Mouse (Mus musculus): ENCODE results near the gene Dclk2.

Gene Dclk2

GRCm38 (mm10) chr3:86844804-86845481 lies 75.7 kb downstream of the Dclk2 start:
- in situ Hi-C loops (cut with MboI): no loop called here

- in situ Hi-C loops (cut with MboI): no loop called here
Observed at GRCm38 (mm10) chr3:86842461-86842860, 78.2 kb downstream of the Dclk2 start.

GRCm38 (mm10) chr3:86839606-86840005 lies 81.0 kb downstream of the Dclk2 start:
- in situ Hi-C loops (cut with MboI): no loop called here

- in situ Hi-C loops (cut with MboI): no loop called here
Observed at GRCm38 (mm10) chr3:86837386-86837785, 83.3 kb downstream of the Dclk2 start.

GRCm38 (mm10) chr3:86835180-86835579 lies 85.5 kb downstream of the Dclk2 start:
- in situ Hi-C loops (cut with MboI): no loop called here

- in situ Hi-C loops (cut with MboI): no loop called here
Observed at GRCm38 (mm10) chr3:86834341-86834740, 86.3 kb downstream of the Dclk2 start.

- in situ Hi-C loops (cut with MboI): no loop called here
Observed at GRCm38 (mm10) chr3:86832591-86833267, 87.9 kb downstream of the Dclk2 start.

GRCm38 (mm10) chr3:86832115-86832514 lies 88.5 kb downstream of the Dclk2 start:
- in situ Hi-C loops (cut with MboI): no loop called here

- in situ Hi-C loops (cut with MboI): no loop called here
Observed at GRCm38 (mm10) chr3:86827506-86827905, 93.1 kb downstream of the Dclk2 start.

GRCm38 (mm10) chr3:86821383-86821782 lies 99.3 kb downstream of the Dclk2 start:
- in situ Hi-C loops (cut with MboI): no loop called here

GRCm38 (mm10) chr3:86820344-86820743 lies 100.3 kb downstream of the Dclk2 start:
- in situ Hi-C loops (cut with MboI): no loop called here

GRCm38 (mm10) chr3:86819372-86819771 lies 101.3 kb downstream of the Dclk2 start:
- in situ Hi-C loops (cut with MboI): no loop called here

- in situ Hi-C loops (cut with MboI): no loop called here
Observed at GRCm38 (mm10) chr3:86818001-86818585, 102.6 kb downstream of the Dclk2 start.

- in situ Hi-C loops (cut with MboI): no loop called here
Observed at GRCm38 (mm10) chr3:86812689-86813088, 108.0 kb downstream of the Dclk2 start.

- in situ Hi-C loops (cut with MboI): no loop called here
Observed at GRCm38 (mm10) chr3:86810908-86811307, 109.7 kb downstream of the Dclk2 start.

- in situ Hi-C loops (cut with MboI): no loop called here
Observed at GRCm38 (mm10) chr3:86809646-86810045, 111.0 kb downstream of the Dclk2 start.

GRCm38 (mm10) chr3:86809199-86809598 lies 111.5 kb downstream of the Dclk2 start:
- in situ Hi-C loops (cut with MboI): no loop called here

- in situ Hi-C loops (cut with MboI): no loop called here
Observed at GRCm38 (mm10) chr3:86807750-86808467, 112.7 kb downstream of the Dclk2 start.

GRCm38 (mm10) chr3:86806834-86807233 lies 113.8 kb downstream of the Dclk2 start:
- in situ Hi-C loops (cut with MboI): no loop called here

- in situ Hi-C loops (cut with MboI): no loop called here
Observed at GRCm38 (mm10) chr3:86804265-86804664, 116.4 kb downstream of the Dclk2 start.

GRCm38 (mm10) chr3:86802825-86803224 lies 117.8 kb downstream of the Dclk2 start:
- in situ Hi-C loops (cut with MboI): no loop called here

- in situ Hi-C loops (cut with MboI): no loop called here
Observed at GRCm38 (mm10) chr3:86800841-86801240, 119.8 kb downstream of the Dclk2 start.
